Comparison of ENCODE assay signal across 15 mouse cellular contexts in genomic region chr1:135561282-135561681, GRCm38 (mm10). TPM values are rescaled to one million over a fixed set of nuclear protein-coding genes. Genes with fewer than 3 reads are reported as not detected.
DNase-seq lines count a peak whose midpoint lies in the region; ATAC-seq and TF ChIP-seq lines count a peak whose summit lies in the region.
"Had no signal": no experiment of that assay in that cellular context is flagged by ENCODE, and none has a peak within 500 bp of the region (broad histone marks: within the 10 kb centered on the region; RNA-seq: fewer than 3 reads in every experiment).

No protein-coding gene starts in this region.

- H3K27ac ChIP-seq in lung, postnatal 0 days (ENCODE audit: low read length), result no peak overlapping the region
- H3K27ac ChIP-seq in midbrain, embryonic 14.5 days (replicated peaks; ENCODE audit: low read depth, low read length), result peak overlapping the region; percentile 39; the same call in 1 of the 2 replicates
- H3K27ac ChIP-seq: limb, embryonic 13.5 days had no signal

- TF ChIP-seq EP300 in lung, postnatal 0 days (IDR thresholded peaks at IDR 0.05), result no peak

- no peaks in the 10 kb centered on the region for H3K9me3 ChIP-seq in lung, postnatal 0 days (ENCODE audit: low read length)
- H3K9me3 ChIP-seq in midbrain, embryonic 14.5 days (ENCODE audit: control insufficient read depth, low read length), result no peaks in the 10 kb centered on the region
- H3K9me3 ChIP-seq: limb, embryonic 13.5 days had no signal

- no peak overlapping the region for H3K9ac ChIP-seq in lung, postnatal 0 days (replicated peaks; ENCODE audit: low read depth)
- H3K9ac ChIP-seq in midbrain, embryonic 14.5 days (replicated peaks; ENCODE audit: low read length), result no peak overlapping the region
- H3K9ac ChIP-seq: limb, embryonic 13.5 days had no signal

- peak; percentile 32 for ATAC-seq in frontal cortex, adult (ENCODE audit: low TSS enrichment)
- peak; percentile 6; the same call in 1 of the 2 replicates for ATAC-seq in lung, postnatal 0 days
- no peak for ATAC-seq in midbrain, embryonic 14.5 days (ENCODE audit: low FRiP score, low TSS enrichment)
- ATAC-seq: inflammation-experienced regulatory T-cells, adult 6 months had no signal

- WGBS in lung, postnatal 0 days, result 32% methylated on average over 6 of the region's 6 CpGs
- WGBS in midbrain, embryonic 14.5 days, result 14% methylated on average over 6 of the region's 6 CpGs

- no peak overlapping the region for H3K4me3 ChIP-seq in lung, postnatal 0 days (ENCODE audit: low read depth, low read length)
- H3K4me3 ChIP-seq in midbrain, embryonic 14.5 days (replicated peaks; ENCODE audit: low read depth, low read length), result no peak overlapping the region
- H3K4me3 ChIP-seq: limb, embryonic 13.5 days; myocyte had no signal

- no peaks in the 10 kb centered on the region; the same call in 1 of the 2 replicates for H3K36me3 ChIP-seq in lung, postnatal 0 days (ENCODE audit: insufficient read depth, low read length)
- no peaks in the 10 kb centered on the region for H3K36me3 ChIP-seq in midbrain, embryonic 14.5 days (ENCODE audit: control insufficient read depth, insufficient read depth, low read length)
- H3K36me3 ChIP-seq: limb, embryonic 13.5 days had no signal

- no peaks in the 10 kb centered on the region for H3K27me3 ChIP-seq in lung, postnatal 0 days (replicated peaks; ENCODE audit: insufficient read depth, low read length)
- no peaks in the 10 kb centered on the region for H3K27me3 ChIP-seq in midbrain, embryonic 14.5 days (ENCODE audit: control insufficient read depth, insufficient read depth, low read length)
- H3K27me3 ChIP-seq: limb, embryonic 13.5 days had no signal

- TF ChIP-seq CTCF in lung, postnatal 0 days (IDR thresholded peaks at IDR 0.05), result no peak
- TF ChIP-seq CTCF in brain, embryonic 14.5 days (IDR thresholded peaks at IDR 0.05; ENCODE audit: borderline replicate concordance, extremely low read depth, insufficient read depth, insufficient read length), result no peak

- no peak for DNase-seq in frontal cortex, postnatal 25 days (ENCODE audit: low spot score in 2 of 2)
- no peak for DNase-seq in lung, postnatal 0 days (ENCODE audit: low spot score)
- no peak for DNase-seq in lung, adult 18-20 months
- DNase-seq in brain, embryonic 14.5 days (ENCODE audit: low read depth), result peak; percentile 78
- peak; percentile 51 for DNase-seq in midbrain, embryonic 14.5 days
- no peak for DNase-seq in adrenal gland, postnatal 4 days (ENCODE audit: low spot score in 2 of 2)
- DNase-seq in thymus, postnatal 10 days (ENCODE audit: low spot score in 2 of 2), result no peak
- DNase-seq: adrenal gland, postnatal 36 days; cerebellum, adult 11 months; right cerebral cortex, postnatal 25 days; thymus, postnatal 14 days had no signal

- H3K4me1 ChIP-seq in lung, postnatal 0 days (ENCODE audit: insufficient read depth, low read depth, low read length), result 0 out of 2 replicates have a peak, but pooled peaks cover 5% of the 10 kb centered on the region
- peaks cover 61% of the 10 kb centered on the region for H3K4me1 ChIP-seq in midbrain, embryonic 14.5 days (ENCODE audit: control insufficient read depth, insufficient read depth, low read length)

- H3K4me2 ChIP-seq in lung, postnatal 0 days (replicated peaks; ENCODE audit: low read depth, low read length), result no peak overlapping the region
- no peak overlapping the region for H3K4me2 ChIP-seq in midbrain, embryonic 14.5 days (ENCODE audit: low read length)
- H3K4me2 ChIP-seq: limb, embryonic 13.5 days had no signal

- TF ChIP-seq POLR2A in brain, embryonic 14.5 days (IDR thresholded peaks at IDR 0.05; ENCODE audit: borderline replicate concordance, extremely low read depth, insufficient read depth, insufficient read length, poor library complexity, severe bottlenecking), result no peak

RNA-seq across cellular contexts. Expression of gene Nav1, which starts 45.8 kb away (rescaled TPM):
- polyA plus RNA-seq in lung, postnatal 0 days (2015; fragmentation: Nextera tagmentation; extraction: Ambion mirVana), result 5.7 and 6.1 TPM in 2 replicates
- 54.0 and 92.9 TPM in 2 replicates for polyA plus RNA-seq in brain, embryonic 14.5 days (2012; rRNA removed)
- polyA plus RNA-seq in midbrain, embryonic 14.5 days (2014; fragmentation: Nextera tagmentation; extraction: Ambion mirVana), result 48.2 and 56.3 TPM in 2 replicates
- 10 to 100 TPM; 37.2 to 41.6 TPM for total RNA-seq in adrenal gland, postnatal 4 days (2021)

Comparison
In these comparisons a context has a peak if more than half of its experiments do, and no peak if none do; other contexts are left out.
1. DNase-seq: peak in brain, embryonic 14.5 days (single experiment) and midbrain, embryonic 14.5 days (single experiment); none in frontal cortex, postnatal 25 days (0 of 2), lung, postnatal 0 days (single experiment), lung, adult 18-20 months (0 of 2), adrenal gland, postnatal 4 days (0 of 2) and thymus, postnatal 10 days (0 of 2).